Mouse (Mus musculus): Measurements from ENCODE around the gene Gmds. TPM values are rescaled to one million over a fixed set of nuclear protein-coding genes. Genes with fewer than 3 reads are reported as not detected.

Gmds gene
- total and polyA plus RNA-seq, 2 experiments from 2014 or later, result 13.7 to 31.9 TPM

DNA sequence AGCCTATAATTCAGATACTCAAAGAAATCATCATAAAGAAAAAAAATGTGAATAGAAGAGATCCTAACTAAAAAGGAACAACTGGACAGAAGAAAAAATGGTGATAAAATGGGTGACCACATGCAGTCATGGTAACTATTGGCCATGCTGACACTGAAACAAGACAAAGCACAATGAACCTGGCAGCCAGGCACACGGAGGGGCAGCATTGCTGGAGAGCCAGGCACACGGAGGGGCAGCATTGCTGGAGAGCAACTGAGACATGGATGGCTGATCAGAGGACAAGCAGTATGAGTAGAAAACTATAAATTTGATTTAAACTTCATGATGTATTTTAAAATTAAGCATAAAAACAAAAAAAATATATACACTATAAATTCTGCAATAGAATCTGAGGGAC, 173.0 kb downstream of the Gmds start:
- Histone ChIP-seq H3K27me3 (ENCODE audit: insufficient read depth, low read length) (no peaks in the 10 kb centered on the region), H3K27ac (no peak overlapping the region), H3K36me3 (ENCODE audit: insufficient read depth, low read length) (no peaks in the 10 kb centered on the region), H3K9me3 (ENCODE audit: low read length) (no peaks in the 10 kb centered on the region), H3K4me2 (ENCODE audit: low read depth, low read length) (no peak overlapping the region), H3K4me3 (ENCODE audit: low read length) (no peak overlapping the region), H3K4me1 (ENCODE audit: insufficient read depth, low read length) (no peaks in the 10 kb centered on the region; the same call in 1 of the 2 replicates), H3K9ac (replicated peaks; ENCODE audit: low read length) (no peak overlapping the region)
- no peak for DNase-seq (ENCODE audit: low spot score)
- WGBS, result 39% methylated on average over 2 of the region's 2 CpGs
- ATAC-seq, result no peak
- TF ChIP-seq CTCF (IDR thresholded peaks at IDR 0.05; ENCODE audit: low read depth), result no peak

DNA sequence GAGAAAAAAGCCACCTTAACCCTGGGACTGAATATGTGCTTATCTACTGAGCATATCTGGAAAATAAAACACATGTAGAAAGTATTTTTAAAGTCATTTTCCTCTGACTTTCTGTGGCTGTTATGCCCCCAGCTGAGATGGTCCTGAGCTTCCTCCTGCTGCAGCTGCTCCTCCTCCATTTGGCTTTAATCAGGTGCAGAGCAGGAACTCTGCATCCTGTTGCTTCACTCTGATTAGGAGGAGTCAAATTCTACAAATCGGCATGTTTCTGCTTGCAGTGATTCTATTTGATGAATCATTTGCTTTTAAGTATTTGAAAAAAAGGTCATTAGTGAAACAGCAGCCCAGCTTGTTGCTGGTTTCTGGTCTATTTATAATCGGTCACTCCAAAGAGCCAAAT, 177.0 kb downstream of the Gmds start:
- no peaks in the 10 kb centered on the region for H3K9me3 ChIP-seq (ENCODE audit: low read length)
- no peak overlapping the region for H3K9ac ChIP-seq (replicated peaks; ENCODE audit: low read length)
- no peak overlapping the region for H3K4me3 ChIP-seq (ENCODE audit: low read length)
- no peaks in the 10 kb centered on the region for H3K36me3 ChIP-seq (ENCODE audit: insufficient read depth, low read length)
- no peak for DNase-seq (ENCODE audit: low spot score)
- no peak for TF ChIP-seq CTCF (IDR thresholded peaks at IDR 0.05; ENCODE audit: low read depth)
- H3K27ac ChIP-seq, result no peak overlapping the region
- H3K4me1 ChIP-seq (ENCODE audit: insufficient read depth, low read length), result no peaks in the 10 kb centered on the region
- 61% methylated on average over 2 of the region's 2 CpGs for WGBS
- H3K27me3 ChIP-seq (ENCODE audit: insufficient read depth, low read length), result 0 out of 2 replicates have a peak, but pooled peaks cover 2% of the 10 kb centered on the region
- H3K4me2 ChIP-seq (ENCODE audit: low read depth, low read length), result no peak overlapping the region
- ATAC-seq, result no peak

DNA sequence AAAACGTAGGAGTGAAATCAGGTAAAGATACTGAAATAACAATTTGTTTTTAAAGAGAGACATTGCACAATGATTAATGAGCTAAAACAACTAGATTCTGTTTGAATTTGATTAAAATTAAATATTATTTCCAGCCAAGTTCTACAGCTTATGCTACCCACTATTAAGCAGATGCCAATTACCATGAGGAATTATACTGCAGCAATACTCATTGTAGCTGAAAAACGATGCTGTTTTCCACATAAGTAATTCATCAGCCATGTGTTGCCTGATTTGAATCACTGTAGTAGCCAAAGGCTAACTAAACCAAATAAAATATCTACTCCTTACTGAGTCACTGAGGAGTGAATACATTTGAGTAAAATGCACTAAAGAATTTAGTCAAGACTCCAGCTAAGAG, 180.3 kb downstream of the Gmds start:
- Histone ChIP-seq H3K9me3 (ENCODE audit: low read length) (no peaks in the 10 kb centered on the region), H3K27me3 (ENCODE audit: insufficient read depth, low read length) (0 out of 2 replicates have a peak, but pooled peaks cover 2% of the 10 kb centered on the region), H3K36me3 (ENCODE audit: insufficient read depth, low read length) (no peaks in the 10 kb centered on the region), H3K4me2 (ENCODE audit: low read depth, low read length) (no peak overlapping the region), H3K9ac (replicated peaks; ENCODE audit: low read length) (no peak overlapping the region), H3K4me3 (ENCODE audit: low read length) (no peak overlapping the region), H3K27ac (no peak overlapping the region), H3K4me1 (ENCODE audit: insufficient read depth, low read length) (no peaks in the 10 kb centered on the region)
- no peak for TF ChIP-seq CTCF (IDR thresholded peaks at IDR 0.05; ENCODE audit: low read depth)
- DNase-seq (ENCODE audit: low spot score) (no peak), ATAC-seq (no peak)
- WGBS, result 61% methylated on average over 2 of the region's 2 CpGs

DNA sequence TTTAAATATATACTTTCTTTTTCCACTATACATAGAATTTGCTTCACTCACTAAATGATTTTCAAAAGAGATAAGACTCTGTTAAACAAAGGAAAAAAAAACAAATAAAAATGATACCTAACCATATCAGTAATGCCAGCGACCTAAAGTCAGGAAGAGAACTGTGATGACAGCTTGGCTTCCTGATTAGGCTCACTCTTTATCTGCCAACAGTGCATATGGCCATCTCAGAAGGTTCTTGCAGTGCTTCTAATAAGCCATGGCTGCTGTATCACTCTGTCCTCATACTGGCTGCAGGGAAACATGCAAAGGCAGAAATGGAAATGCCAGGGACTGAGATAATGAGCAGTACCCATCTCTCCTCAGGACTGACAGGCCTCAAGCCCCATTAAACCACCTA, 192.6 kb downstream of the Gmds start:
- TF ChIP-seq CTCF (IDR thresholded peaks at IDR 0.05; ENCODE audit: low read depth), result no peak
- no peaks in the 10 kb centered on the region for H3K4me1 ChIP-seq (ENCODE audit: insufficient read depth, low read length)
- no peaks in the 10 kb centered on the region for H3K9me3 ChIP-seq (ENCODE audit: low read length)
- H3K27ac ChIP-seq, result no peak overlapping the region
- no peak overlapping the region for H3K4me2 ChIP-seq (ENCODE audit: low read depth, low read length)
- DNase-seq (ENCODE audit: low spot score), result no peak
- no peaks in the 10 kb centered on the region for H3K27me3 ChIP-seq (ENCODE audit: insufficient read depth, low read length)
- 80% methylated on average over 1 of the region's 1 CpGs for WGBS
- H3K36me3 ChIP-seq (ENCODE audit: insufficient read depth, low read length), result no peaks in the 10 kb centered on the region
- ATAC-seq, result no peak
- H3K4me3 ChIP-seq (ENCODE audit: low read length), result no peak overlapping the region
- no peak overlapping the region for H3K9ac ChIP-seq (replicated peaks; ENCODE audit: low read length)

DNA sequence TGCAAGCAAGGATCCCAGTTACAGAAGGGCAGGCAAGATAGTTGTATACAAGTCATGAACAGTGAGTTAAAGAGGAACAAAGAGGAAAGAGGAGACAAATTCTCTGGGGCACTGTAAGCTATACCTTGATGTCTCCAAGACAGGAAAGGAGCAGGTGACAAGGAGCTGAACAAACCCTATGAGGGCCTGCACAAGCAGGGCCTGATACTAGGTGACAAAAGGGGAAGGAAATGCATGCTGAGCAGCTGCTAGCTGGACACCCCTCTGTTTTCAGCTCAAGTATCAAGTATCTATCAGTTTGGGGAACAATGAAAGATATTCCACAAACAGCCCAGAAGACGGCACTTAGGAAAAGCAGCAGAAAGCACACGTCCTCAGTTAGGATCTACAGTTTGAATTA, 193.4 kb downstream of the Gmds start:
- Histone ChIP-seq H3K4me2 (ENCODE audit: low read depth, low read length) (no peak overlapping the region), H3K9ac (replicated peaks; ENCODE audit: low read length) (no peak overlapping the region), H3K27me3 (ENCODE audit: insufficient read depth, low read length) (no peaks in the 10 kb centered on the region), H3K36me3 (ENCODE audit: insufficient read depth, low read length) (no peaks in the 10 kb centered on the region), H3K27ac (no peak overlapping the region), H3K4me3 (ENCODE audit: low read length) (no peak overlapping the region), H3K9me3 (ENCODE audit: low read length) (no peaks in the 10 kb centered on the region), H3K4me1 (ENCODE audit: insufficient read depth, low read length) (no peaks in the 10 kb centered on the region)
- DNase-seq (ENCODE audit: low spot score) (no peak), ATAC-seq (no peak)
- 62% methylated on average over 2 of the region's 2 CpGs for WGBS
- no peak for TF ChIP-seq CTCF (IDR thresholded peaks at IDR 0.05; ENCODE audit: low read depth)

DNA sequence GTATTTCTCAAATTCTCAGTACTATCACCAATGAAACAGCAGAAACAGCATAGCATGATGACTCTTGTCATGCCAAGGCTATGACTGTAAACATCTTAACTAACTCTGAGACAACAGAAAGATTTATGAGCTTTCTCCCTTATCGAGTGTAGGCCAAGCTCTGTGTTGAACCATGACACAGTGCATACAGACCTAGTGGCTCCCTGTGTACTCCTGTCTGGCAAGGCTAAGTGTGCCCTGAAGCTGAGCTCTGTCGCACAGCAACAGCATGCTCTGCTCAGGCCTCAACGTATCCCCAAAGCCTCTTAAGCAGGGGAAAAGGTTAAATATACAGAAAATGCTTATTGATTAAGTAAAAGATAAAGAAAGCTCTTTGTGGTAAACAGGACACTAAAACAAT, 194.9 kb downstream of the Gmds start:
- H3K36me3 ChIP-seq (ENCODE audit: insufficient read depth, low read length), result no peaks in the 10 kb centered on the region
- no peaks in the 10 kb centered on the region for H3K27me3 ChIP-seq (ENCODE audit: insufficient read depth, low read length)
- no peak overlapping the region for H3K9ac ChIP-seq (replicated peaks; ENCODE audit: low read length)
- no peaks in the 10 kb centered on the region for H3K4me1 ChIP-seq (ENCODE audit: insufficient read depth, low read length)
- H3K9me3 ChIP-seq (ENCODE audit: low read length), result no peaks in the 10 kb centered on the region
- no peak for DNase-seq (ENCODE audit: low spot score)
- no peak overlapping the region for H3K4me2 ChIP-seq (ENCODE audit: low read depth, low read length)
- no peak overlapping the region for H3K27ac ChIP-seq
- WGBS, result 79% methylated on average over 3 of the region's 3 CpGs
- no peak for TF ChIP-seq CTCF (IDR thresholded peaks at IDR 0.05; ENCODE audit: low read depth)
- no peak for ATAC-seq
- no peak overlapping the region for H3K4me3 ChIP-seq (ENCODE audit: low read length)

DNA sequence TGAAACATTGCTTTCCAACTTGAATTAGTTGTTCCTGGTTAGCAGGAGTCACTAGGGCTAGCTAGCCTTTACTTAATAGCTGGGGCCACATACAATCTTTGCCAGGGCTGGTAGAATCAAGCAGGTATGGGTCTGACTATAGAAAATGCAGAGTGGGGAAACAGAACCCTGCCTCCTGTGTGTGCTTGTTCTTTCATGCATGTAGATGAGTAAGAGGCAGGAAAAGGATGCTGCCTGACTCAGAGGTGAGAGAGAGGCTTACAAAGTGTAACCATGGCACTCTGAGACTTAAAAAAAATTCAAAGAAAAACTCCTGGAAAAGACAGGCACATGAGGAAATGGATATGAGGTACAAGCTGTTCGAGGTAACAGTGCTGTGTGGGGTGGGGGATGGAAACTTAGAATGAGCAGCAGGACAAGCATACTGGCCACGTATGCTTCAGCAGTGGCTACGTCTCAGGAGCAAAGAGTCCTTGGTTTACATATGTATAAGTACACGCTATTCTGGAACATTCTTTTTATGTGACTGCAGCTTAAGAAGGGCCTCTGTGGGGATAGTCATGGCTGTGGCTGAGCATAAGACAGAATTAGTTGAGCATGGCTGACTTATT, 203.8 kb downstream of the Gmds start:
- ATAC-seq (no peak), DNase-seq (ENCODE audit: low spot score) (no peak)
- H3K36me3 ChIP-seq (ENCODE audit: insufficient read depth, low read length), result no peaks in the 10 kb centered on the region
- TF ChIP-seq CTCF (IDR thresholded peaks at IDR 0.05; ENCODE audit: low read depth), result no peak
- no peaks in the 10 kb centered on the region for H3K9me3 ChIP-seq (ENCODE audit: low read length)
- H3K27me3 ChIP-seq (ENCODE audit: insufficient read depth, low read length), result no peaks in the 10 kb centered on the region
- 55% methylated on average over 4 of the region's 4 CpGs for WGBS
- no peak overlapping the region for H3K27ac ChIP-seq
- H3K4me2 ChIP-seq (ENCODE audit: low read depth, low read length), result no peak overlapping the region
- no peak overlapping the region for H3K4me3 ChIP-seq (ENCODE audit: low read length)
- H3K4me1 ChIP-seq (ENCODE audit: insufficient read depth, low read length), result no peaks in the 10 kb centered on the region
- no peak overlapping the region for H3K9ac ChIP-seq (replicated peaks; ENCODE audit: low read length)
